Mouse (Mus musculus): Measurements from ENCODE around the gene Ccl25.
"Not testable (repeated sequence)": the region's sequence is repeated elsewhere in the genome, so short reads cannot be mapped to it uniquely, and the experiment has no call there.

The Ccl25 gene

DNA sequence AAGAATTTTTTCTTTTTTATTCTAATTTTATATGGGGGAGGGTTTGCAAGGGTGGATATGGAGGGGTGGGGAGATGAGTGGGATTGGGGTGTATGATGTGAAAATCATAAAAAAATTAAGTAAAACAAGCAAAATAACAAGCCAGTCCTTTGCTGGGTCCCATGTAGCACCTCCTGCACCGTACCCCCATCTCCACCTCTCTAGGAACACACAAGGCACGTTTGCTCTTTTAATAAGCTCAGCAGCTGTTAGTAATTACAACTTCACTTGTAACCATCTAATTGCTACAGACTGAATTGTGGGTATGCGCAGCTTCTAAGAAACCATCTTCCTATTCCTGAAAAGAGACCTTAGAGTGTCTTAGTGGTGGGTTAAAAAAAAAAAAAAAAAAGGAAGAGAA lies 15.2 kb downstream of the Ccl25 start:
- no peak for DNase-seq (ENCODE audit: low spot score)

DNA sequence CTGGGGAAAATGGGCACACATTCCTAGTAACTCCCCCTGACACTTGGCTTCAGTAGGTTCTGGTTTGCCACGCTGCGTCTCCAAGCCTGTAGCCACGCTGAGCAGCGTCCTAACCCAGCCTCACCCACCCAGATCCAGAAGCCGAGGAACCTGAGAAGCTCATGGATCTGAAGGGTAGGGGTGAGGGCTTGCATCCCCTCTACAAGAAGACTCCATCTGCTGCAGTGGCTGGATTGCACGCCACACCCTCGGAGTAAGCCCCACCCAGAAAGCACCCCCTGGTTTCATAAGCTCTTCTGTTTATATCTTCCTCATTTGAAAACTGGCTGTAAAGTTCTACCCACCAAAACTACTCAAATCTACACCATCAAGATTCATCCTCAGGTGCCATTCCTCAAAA lies 22.7 kb downstream of the Ccl25 start:
- no peak for DNase-seq (ENCODE audit: low spot score)

DNA sequence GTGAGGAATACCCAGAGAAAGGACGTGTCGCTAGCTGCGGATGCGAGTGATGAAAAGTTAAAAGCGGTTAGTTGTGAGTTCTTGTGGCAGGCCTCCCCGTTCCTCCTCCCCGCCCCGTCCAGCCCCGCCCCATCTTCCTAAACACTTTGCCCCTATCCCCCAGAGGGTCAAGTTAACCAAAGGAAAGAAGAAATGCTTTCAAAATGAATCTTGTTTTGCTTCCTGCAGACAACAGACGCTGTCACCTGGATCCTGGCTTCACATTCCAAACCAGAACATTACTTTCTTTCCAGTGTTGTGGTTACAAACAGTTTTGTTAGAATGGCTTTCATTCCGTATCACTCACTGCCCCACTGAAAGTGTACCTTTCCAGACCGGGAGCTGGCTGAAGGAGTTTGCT lies 23.3 kb downstream of the Ccl25 start:
- no peak for DNase-seq (ENCODE audit: low spot score)

DNA sequence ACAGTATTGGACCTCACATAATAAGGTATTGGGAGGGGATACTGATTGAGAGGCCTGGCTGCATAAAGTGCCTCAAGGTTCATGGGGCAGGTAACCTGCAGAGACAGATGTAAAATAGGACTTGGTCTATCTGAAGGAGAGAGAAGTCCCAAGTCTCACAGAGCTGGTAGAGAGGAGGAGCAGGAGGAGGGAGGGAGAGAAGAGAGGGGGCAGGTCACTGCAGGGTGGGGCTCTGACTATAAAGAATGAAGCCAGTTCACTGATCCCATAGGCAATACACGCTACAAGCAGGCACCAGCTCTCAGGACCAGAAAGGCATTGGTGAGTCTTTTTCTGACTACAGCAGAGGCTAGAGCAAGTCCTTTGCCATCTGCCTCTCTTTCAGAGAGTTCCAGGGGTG lies 24.3 kb downstream of the Ccl25 start:
- no peak for DNase-seq (ENCODE audit: low spot score)

DNA sequence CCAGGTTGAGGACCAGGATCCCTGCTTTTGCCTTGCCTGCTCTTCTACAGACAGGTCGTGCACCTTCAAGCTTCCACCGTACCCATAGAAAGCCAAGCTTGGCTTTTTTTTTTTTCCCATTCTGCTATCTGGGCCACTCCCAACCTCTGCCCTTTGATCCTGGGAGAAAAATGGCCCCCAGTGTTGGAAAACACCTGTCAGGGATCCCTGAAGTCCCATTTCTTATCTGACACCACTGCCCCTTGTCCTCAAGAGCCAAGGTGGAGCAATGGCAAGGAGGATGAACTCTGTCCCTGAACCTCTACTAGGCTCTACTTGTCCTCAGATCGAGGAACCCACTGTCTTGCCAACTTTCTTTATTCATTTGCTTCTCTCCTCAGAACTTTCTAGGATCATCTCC lies 25.6 kb downstream of the Ccl25 start:
- DNase-seq (ENCODE audit: low spot score): no peak

DNA sequence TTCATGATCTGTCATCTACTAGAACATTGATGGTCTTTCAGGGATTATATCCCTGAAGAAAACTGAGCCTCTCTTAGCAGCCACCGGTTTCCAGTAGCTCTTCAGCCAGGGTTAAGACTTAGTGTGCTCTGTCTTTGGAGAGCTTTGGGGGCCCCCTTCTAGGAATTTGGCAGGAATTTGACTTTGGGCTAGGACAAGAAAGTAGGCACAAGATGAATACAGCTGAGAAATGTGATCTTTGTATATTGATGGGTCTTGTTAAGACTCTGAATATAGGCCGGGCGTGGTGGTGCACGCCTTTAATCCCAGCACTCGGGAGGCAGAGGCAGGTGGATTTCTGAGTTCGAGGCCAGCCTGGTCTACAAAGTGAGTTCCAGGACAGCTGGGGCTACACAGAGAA lies 27.6 kb downstream of the Ccl25 start:
- not testable (repeated sequence) for DNase-seq (ENCODE audit: low spot score)

DNA sequence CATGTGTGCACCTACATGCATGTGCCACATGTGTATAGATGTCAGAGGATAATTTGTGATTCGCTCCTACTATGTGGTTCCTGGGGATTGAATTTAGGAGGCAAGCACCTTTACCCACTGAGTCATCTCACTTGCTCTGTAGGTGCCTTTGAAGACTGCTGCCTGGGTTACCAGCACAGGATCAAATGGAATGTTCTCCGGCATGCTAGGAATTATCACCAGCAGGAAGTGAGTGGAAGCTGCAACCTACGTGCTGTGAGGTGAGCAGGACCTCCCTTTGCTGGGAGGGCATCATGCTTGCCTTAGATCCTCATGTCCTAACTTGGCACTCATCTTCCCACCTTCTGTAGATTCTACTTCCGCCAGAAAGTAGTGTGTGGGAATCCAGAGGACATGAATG lies 28.7 kb downstream of the Ccl25 start:
- DNase-seq (ENCODE audit: low spot score): no peak

DNA sequence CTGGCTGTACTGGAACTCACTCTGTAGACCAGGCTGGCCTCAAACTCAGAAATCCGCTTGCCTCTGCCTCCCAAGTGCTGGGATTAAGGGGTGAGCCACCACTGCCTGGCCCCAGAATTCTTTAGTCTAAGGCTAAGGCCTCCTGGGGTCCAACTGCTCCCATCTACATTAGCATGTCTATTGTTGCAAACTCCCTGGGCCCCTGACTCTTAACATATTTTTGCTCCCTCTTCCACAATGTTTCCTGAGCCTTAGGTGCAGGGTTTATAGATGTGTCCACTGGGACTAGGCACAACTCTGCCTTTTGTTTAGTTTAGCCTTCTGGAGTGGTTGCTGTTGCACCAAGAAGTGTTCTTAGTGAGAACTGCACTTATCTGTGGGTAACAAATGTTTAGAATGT lies 29.5 kb downstream of the Ccl25 start:
- DNase-seq (ENCODE audit: low spot score): no peak

DNA sequence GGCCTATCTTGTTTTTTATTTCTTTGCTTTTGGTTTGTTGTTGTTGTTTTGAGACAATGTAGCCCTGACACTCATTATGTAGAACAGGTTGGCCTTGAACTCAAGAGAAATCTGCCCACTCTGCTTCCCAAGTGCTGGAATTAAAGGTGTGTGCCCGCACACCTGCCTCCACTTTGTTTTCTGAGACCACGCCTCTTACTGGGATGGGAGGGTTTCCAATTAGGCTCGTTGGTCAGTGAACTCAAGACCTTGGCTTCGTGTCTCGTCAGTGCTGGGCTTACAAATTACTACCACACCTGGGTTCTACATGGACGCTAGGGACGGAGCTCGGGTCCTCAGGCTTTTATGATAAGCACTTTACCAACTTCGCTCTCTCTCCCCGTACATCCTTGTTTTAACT lies 30.4 kb downstream of the Ccl25 start:
- no peak for DNase-seq (ENCODE audit: low spot score)

DNA sequence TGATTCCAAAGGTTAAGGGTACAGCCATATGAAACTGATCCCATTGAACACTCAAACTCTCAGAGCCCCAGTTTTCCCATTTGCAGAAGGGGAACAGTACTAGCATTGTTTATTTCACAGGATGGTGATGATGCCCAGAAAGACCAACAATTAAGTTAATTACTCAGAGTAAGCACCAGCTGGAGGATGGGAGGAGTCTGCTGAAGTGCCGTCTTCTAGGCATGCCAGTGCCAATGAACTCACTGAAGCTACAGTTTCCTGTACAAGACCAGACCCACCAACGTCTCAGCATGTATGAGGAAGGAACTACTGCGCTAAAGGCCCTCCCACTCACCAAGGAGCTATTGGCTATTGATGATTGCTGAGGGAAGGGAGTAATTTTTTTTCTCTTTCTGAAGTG lies 34.4 kb downstream of the Ccl25 start:
- DNase-seq (ENCODE audit: low spot score): no peak

DNA sequence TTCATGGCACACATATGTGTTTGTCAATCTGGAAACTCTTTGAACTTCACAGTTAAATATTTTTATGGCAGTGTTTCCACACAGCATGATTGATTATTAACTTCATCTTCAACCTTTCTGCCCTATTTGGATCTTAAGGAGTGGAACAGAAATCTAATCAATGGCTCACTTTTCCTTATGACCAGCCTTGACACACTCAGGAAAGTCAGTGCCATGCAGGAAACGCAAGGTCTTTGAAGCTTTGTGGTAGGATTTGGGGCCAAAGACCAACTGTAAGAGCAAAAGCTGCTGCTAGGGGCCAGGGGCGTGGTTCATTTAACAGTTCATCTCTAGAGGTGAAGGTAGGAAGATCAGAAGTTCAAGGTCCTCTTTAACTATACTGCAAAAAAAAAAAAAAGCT lies 35.9 kb downstream of the Ccl25 start:
- DNase-seq (ENCODE audit: low spot score): no peak

DNA sequence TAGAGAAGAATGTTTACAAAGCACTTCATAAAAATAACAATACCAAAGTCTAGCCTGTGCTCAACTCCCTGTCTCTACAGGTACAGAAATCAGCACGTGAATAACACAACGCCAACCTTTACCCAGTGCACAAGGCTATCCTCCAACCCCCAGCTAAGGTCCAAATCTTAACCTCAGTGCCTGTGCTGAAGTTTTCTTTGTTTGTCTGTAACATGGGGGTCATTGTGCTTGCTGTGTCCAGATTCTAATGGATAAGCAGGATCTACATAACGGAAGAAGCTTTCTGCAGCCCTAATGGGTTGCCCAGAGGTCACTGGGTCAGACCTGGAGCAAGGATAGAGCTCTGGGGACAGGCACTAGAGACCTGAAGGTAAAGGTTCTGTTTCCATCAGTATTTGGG lies 41.2 kb downstream of the Ccl25 start:
- DNase-seq (ENCODE audit: low spot score): no peak

DNA sequence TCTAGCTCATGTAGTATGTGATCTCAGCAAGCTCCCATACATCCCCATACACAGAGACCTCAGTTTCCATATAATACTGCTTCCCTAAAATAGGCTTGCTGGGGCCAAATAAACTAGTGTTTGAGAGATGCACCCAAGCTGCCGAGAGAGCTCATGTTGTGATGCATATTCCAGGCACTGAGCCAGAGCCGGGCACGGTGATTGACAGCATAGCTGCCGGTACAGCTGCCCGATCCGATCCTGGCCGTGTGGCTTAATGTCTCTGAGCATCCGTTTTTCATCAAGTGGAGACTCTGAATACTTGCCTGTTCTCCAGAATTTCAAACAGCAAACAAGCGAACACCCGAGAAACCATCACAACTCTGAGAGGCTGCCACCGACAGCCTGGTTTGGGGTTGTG lies 42.8 kb downstream of the Ccl25 start:
- no peak for DNase-seq (ENCODE audit: low spot score)

DNA sequence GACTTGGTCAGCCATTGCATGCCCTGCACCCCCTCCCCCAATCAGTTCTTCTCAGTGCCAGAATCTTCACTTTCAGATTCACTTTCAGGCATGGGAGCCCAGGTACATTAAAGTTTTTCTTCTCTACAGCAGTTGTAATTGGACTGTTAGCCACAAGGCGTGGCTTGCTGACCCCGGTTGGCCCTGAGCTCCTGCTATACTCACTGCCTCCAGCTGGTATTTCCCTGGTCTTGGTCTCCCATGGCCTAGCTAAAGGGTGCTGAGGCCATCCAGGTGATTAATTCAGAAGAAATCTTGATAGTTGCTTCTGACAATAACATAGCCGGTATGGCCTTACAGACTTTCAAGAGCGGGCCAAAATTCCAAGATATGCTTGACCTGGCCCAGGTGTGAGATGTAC lies 43.5 kb downstream of the Ccl25 start:
- DNase-seq (ENCODE audit: low spot score): no peak

DNA sequence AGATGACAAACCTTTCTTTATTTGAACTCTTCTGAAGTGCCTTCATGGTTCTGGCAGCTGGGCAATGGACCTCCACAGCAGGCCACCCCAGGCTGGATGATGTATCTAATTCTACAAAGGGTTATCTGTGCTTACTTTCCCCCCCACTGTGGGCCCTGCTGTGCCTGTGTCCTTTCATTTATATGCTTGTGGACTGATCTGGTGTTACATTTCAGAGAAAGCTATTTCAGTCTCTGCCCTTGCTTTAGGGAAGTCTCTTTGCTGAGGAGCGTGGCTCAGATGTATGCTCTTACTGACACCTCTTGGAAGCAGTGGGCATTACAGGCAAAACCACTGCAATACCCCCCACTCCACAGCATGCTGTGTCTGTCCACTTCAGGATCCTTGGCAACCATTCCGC lies 45.1 kb downstream of the Ccl25 start:
- DNase-seq (ENCODE audit: low spot score): peak; percentile 66

DNA sequence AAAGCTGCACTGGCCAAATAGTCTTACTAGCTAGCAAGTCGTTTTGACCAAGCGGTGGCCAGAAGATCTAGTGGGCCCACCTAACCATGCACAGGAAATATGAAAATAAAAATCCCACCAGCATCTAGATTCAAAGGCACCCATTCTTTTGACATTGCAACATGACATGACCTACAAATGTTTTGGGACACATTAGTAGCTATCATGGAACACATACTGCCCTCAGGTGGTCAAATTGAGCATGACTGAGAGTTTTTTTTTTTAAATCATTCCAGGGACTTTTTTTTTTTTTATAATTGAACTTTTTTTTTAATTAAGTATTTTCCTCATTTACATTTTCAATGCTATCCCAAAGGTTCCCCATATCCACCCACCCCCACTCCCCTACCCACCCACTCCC lies 47.6 kb downstream of the Ccl25 start:
- peak; percentile 66 for DNase-seq (ENCODE audit: low spot score)

DNA sequence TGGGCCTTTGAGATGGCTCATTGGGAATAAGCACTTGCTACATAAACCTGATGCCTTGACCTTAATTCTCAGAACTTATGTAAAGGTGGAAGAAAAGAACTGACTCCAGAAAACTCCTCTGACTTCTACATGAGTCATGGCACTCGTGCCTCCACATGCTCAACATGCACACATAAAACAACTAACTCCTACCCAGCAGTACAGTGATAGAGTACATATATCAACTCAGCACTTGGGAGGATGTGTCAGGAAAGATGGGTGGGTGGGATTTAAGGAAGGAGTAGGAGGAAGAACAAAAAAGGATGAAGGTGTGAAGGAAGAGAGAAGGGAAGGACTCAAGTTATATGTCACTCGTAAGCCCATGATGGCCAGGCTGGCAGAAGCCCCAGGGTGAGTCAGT lies 76.4 kb downstream of the Ccl25 start:
- no peak for DNase-seq (ENCODE audit: low spot score)

DNA sequence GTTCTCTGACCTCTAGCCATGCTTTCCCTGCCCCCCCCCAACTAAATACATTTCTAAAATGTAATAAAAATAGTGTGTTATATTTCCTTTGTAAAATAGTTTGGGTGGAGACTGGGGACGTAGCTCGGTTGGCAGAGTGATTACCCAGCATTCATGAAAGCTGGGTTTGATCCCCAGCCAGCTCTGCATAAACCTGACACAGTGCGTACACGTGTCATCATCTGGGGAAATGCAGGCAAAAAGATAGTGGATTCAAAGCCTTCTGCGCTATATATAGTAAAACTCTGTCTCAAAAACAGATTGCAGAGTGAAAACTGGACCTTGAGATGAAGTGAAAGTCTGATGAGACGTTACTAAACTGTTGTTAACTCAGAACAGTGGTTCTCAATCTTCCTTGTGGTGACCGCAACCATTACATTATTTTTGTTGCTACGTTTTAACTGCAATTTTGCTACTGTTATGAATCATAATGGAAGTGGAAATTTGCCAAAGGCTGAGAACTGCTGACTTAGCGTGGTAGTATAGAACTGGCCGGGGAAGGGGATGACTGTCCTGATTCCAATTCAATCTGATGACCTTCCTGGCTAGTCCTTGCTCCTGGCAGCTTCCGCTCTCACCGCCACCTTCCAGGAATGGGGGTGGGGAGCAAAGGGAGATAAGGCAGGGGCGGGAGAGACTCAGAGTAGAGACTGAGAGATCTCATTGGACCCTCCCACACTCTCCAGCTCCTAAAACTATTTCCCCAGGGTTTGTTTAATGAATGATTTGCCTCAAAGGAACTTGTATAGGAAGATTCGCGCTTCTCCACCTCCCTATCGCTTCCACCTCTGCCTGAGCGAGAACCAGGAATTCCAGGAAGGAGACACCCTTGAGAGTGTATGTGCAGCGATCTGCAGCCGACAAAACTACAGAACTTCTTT lies 79.2 kb downstream of the Ccl25 start:
- DNase-seq (ENCODE audit: low spot score): no peak

DNA sequence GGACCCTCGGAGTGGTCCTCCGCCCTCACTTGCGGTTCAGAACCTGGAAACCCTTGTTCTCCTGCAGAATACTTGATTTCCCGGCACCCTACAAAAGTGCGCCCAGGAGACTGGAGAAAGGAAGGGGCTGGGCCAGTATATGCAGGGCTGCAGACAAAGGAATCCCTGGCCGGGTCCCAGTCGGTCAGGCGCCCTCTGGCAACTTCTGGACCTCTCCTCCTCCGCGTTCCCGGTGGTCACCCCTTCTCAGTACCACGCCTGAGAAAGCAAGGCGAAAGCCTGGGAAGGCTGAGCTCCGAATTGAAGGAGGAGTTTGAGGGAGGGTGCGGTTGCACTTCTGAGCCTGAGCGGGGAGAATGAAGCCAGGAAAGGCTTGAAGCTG lies 79.9 kb downstream of the Ccl25 start:
- no peak for DNase-seq (ENCODE audit: low spot score)

DNA sequence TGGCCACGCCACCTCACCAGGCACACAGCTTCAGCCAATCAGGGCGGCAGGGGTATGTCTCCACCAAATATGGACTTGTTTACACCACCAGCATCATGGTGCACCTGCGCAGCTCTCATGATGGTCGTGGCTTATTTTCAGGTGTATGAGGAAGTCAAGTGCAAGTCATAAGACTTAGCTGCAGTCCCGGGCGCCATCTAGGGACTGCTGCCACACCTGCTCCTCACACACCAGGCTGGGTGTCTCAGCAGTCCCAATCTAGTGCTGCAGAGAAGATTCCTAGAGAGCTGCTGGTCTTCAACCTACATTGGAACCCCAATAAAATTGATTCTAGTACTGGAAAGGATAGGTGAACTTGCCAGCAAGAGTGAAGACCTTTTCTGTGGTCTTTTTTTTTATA lies 83.4 kb downstream of the Ccl25 start:
- DNase-seq (ENCODE audit: low spot score): not testable (repeated sequence)
